Mouse (Mus musculus): ENCODE measurements at regions not wholly inside any gene's neighbourhood (a gene's known extent, or its start where the extent isn't known, plus 50 kb on each side); places are given as distances from the start of the nearest gene placed in this dataset.
"Not testable (repeated sequence)": the region's sequence is repeated elsewhere in the genome, so short reads cannot be mapped to it uniquely, and the experiment has no call there.

DNA sequence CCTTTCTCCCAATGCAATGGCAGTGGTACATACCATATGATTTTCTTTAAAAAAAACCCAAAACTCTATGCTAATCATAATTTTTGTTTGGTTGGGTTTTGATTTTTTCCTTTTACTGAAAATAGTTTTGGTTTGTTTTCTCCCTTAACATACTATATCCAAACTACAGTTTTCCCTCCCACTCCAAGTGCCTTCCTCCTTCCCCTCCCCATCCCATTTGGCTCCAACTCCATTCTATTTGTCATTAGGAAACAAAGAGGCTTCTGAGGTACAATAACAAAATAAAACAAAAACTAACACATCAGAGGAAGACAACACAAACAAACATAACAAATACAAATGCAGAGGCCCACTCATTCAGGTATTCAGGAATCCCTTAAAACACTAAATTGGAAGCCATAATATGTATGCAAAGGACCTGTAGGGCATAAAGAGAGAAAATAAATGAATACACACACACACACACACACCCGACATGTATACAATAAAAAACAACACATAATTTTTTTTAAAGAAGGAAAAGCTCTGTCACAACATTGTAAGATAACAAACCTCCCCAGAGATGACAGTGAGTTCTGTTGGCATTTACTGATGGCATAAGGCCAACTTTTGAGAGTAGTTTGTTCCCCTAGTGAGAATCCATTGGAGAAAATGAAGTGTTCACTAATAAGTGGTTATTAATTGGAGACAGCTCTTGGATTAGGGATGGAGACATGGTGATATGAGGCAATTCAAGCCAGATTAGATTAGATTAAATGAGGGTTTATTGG is 230.5 kb upstream of the Ell2 start:
- CTCF ChIA-PET, result interaction anchor here in 1 of 4 experiments (0.6 kb wide), 1 partner anchor 368 kb away, joined by 8 read pairs; no protein-coding TSS in a partner anchor
- POLR2A ChIA-PET, result no interaction called here

DNA sequence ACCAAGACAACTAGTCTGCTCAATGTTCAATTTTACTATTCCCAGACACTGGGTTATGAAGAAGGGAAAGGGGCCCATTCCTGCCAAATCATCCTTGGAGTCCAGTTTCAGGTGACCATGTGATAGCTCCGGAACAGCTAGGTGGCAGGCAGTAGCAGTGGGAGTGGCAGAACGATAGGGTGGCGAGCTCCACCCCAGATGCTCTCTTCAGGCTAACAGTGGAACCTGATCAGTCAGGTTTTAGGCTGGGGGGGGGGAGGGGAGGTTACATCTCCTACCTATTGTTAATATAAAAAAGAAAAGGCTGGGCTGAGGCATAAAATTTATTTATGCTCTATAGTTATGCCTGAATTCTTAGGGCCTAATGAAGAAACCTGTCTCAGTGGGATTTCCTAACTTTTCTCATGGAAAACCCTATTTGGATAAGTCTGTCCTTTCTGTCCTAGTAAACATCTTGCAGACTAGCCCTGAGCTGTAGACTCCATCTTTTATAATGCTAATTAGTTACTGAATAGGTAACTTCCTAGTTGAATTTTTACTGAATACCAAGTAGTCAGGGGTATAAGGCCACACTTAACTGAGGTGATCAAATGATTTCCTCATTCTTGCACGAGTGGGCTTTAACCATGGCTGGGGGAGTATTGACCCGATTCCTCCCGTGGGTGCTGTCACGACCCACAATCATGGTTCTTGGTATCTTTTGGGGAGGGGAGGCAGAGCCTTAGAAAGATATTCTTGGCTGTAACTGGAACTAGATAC is 223.2 kb upstream of the Ell2 start:
- POLR2A ChIA-PET, result interaction anchor here in 1 of 4 experiments (0.6 kb wide), 1 partner anchor 163 kb away, joined by 3 read pairs; no protein-coding TSS in a partner anchor
- CTCF ChIA-PET, result not testable (repeated sequence)

DNA sequence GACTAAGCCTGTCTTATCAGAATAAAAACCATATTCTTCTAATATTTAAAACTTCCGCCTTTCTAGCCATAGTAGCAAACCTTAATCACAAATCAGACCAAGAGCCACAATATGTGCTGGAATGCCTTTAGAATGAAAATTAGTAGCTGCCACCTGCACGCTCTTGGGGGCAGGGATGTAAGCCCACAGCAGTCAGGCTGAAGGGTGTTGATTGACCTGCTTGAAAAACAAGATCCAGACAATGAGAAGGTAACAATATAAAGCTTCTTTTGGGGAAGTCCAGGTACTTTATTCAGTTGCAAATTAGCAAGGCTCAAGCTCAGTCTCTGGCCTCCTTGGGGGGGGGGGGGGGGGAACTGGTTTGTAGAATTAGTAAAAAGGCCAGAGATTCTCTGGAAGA is 222.3 kb upstream of the Ell2 start:
- CTCF ChIA-PET, result not testable (repeated sequence)
- POLR2A ChIA-PET, result interaction anchor here in 1 of 4 experiments (1.3 kb wide), 1 partner anchor 44 kb away, joined by 3 read pairs; no protein-coding TSS in a partner anchor

DNA sequence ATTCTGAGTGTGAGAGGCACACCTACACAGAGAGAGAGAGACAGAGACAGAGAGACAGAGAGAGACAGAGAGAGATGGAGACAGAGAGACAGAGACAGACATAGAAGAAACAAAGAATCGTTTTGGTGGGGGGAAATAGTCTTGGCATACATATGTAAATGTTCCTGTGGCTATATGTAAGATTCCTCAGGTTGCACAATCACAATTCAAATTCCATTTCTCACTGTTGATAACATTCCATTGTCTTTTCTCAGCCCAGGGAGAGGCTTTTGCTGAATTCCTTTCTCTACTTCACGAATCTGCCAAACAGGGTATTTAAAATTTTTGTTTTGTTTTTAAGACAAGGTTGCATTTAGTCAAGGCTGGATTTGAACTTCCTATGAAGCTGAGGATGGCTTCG is 205.0 kb upstream of the Ell2 start:
- CTCF ChIA-PET, result no interaction called here
- POLR2A ChIA-PET, result no interaction called here

DNA sequence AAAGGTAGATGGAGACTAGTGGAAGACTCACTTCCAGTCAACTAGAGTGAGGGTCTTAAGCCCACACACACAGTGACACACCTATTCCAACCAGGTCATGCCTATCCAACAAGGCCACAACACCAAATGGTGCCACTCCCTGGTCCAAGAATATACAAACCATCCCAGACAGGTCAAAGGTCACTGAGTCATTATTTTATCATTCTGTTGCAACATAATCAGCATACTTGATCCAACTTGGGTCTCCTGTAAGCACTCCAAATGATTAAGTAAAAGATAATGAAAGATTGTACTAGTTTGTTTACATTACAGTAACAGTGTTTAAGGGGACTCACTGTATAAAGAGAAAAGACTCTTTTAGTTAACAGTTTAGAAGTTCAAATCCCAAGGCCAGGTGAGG is 203.2 kb upstream of the Ell2 start:
- ChIA-PET POLR2A (no interaction called here), CTCF (no interaction called here)

DNA sequence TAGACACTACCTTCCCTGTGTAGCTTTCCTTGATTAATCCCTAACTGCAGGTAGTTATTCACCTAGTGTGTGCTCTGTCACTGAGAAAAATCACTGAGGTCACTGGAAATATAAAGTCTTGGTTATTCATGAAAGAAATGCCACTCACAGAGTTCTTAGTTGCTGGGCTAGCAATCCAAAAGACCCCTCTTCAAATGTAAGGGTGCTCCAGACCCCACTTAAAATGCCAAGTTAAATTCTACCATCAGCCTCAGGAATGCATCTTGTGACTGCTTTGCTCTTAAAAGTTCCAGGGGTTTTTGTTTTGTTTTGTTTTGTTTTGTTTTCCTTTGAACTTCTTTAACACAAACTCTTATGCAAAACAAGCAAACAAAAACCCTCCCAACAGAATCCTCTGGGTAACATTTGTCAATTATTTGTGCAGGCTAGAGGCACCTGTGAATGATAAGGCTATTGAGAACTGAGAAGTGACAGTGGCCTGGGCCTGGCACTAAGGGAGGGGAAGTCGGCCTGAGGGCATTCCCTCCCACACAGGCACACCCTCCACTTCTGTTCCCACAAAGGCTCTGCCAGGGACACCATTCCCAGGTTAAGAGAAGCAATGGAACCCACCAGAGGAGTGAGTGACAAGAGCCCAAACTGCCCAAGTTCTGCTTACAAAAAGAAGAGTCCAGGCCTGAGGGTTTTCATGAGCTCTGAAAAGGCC is 192.1 kb upstream of the Ell2 start:
- ChIA-PET CTCF (no interaction called here), POLR2A (interaction anchor here in 1 of 4 experiments (0.6 kb wide), 1 partner anchor 708 kb away, joined by 3 read pairs; no protein-coding TSS in a partner anchor)

DNA sequence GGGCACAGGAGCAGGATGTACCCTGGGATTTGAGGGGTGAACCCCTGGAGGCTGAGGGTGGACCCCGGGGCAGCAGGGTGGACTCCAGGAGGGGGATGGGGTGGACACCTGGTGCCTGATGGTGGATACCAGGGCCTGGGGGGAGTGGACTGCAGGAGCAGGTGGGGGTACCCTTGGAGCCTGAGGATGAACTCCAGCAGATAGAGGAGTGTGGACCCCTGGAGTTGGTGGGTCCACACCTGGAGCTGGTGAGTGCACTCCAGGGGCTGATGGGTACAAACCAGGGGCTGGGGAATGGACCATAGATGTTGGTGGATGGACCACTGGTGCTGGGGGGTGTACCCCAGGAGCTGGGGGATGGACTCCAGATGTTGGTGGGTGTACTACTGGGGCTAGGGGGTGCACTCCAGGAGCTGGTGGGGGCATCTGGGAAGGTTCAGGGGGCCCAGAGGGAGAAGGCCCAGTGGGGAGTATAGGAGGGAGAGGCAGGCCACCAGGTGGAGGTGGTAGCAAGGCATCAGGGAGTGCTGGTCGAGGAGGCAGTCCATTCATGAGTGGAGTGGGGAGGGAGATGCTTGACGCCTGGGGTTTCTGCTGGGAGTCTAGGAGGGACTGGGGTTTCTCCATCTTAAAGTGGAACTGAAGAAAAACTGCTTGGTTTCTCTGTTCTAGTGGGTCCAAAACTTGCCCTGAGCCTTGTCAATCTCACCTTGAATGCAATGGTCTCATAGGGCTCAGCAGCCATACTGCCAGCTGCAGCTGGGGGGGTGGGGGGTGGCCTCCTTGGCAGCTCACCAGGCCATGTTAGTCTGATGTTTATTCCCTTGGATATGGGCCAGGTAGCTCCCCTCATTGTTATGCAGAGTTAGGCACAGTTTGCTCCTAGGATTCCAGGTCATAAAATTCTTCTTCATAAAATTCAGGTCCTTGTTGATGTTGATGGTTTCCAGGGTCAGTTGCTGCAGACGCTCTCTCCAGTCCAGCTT is 183.0 kb upstream of the Ell2 start:
- ChIA-PET POLR2A (no interaction called here), CTCF (no interaction called here)

DNA sequence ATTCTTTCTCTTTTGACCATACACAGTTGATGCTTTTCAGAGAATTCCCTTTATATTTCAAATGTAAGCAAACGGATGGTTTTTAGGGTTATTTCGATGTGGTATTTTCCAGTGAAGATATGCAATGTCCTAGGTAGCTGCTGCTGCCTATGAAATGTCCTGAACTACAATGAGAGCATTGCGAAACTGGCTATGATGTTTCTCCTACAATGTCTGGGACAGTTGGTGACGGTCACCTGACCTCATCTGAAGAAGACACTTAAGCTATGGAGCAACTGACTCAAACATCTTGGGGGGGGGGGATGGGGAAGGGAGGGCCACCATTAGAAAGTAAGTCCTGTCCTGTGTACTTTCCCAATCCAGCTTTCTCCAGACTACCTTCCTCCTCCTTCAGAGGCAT is 182.1 kb upstream of the Ell2 start:
- CTCF ChIA-PET, result no interaction called here
- POLR2A ChIA-PET, result no interaction called here

DNA sequence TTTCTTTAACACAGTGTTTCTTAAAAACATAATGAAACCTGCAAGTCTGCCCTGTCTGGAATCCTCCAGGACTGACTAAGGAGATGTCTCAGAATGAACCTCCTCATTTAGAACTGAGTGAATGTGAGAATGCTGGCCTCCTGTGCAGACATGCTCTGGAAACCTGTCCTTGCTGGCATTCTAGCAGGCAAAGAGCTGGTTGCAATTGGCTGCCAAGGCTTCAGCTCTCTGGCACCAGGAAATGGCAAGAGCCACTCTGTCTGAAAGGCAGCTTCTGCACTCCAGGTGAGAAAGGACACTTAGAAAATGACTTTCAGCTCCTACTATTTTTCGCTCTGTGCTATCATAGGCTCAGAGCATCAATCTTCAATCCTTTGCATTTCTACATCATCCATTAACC is 175.0 kb upstream of the Ell2 start:
- POLR2A ChIA-PET, result interaction anchor here in 1 of 4 experiments (0.5 kb wide), 1 partner anchor 15 kb away, joined by 4 read pairs; no protein-coding TSS in a partner anchor
- CTCF ChIA-PET, result no interaction called here

DNA sequence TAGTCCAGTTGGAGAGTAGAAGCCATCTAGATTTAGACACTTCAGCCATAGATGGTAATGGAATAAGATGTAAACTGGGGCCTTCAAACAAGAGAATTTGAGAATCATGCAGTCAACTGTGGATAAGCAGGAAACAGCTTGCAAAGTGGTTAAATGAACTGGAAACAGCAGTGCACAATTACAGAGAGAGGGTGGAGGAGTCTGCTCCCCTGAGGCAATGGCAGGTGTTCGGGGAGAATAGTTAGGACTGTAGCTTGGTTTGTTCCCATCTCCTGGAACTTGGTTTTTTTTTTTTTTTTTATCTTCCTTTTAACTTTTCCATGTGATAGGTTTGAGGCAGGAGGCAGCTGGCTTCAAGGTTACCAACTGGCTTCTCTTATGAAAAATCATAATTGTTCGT is 165.1 kb upstream of the Ell2 start:
- ChIA-PET CTCF (no interaction called here), POLR2A (no interaction called here)

DNA sequence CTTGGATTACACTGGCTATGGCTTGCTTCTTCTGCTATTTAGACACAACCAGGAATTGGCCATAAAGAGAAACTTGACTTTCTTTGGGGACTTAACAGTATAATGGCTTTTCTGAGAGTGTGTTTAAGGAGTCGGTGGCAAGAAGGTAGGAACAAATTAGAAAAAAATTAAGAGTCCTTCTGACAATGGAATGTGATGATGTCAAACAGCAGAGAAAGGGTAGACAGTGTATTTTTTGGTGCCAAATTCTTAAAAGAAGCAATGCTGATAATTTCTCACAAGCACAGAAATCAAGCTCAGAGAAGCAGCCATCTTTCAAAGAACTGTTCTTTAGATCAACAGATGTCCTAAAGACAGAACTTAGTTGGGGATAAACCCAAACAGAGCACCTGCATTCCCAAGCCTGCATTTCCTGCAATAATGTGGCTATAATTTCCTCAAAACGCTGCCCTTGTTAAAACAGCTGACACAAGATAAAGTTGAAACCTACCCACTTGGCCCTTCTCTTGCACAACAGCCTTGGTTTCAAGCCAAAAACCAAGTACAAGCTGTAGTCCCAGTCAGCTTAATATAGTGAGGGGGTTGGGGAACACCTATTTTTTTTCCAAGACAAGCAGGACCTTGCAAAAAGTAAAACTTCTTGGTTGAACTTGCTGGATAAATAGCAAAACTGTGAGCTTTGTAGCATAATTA is 164.2 kb upstream of the Ell2 start:
- POLR2A ChIA-PET, result interaction anchor here in 1 of 4 experiments (0.5 kb wide), 1 partner anchor 305 kb away, joined by 3 read pairs; no protein-coding TSS in a partner anchor
- CTCF ChIA-PET, result interaction anchor here in 1 of 4 experiments (0.5 kb wide), 1 partner anchor 305 kb away, joined by 3 read pairs; no protein-coding TSS in a partner anchor

DNA sequence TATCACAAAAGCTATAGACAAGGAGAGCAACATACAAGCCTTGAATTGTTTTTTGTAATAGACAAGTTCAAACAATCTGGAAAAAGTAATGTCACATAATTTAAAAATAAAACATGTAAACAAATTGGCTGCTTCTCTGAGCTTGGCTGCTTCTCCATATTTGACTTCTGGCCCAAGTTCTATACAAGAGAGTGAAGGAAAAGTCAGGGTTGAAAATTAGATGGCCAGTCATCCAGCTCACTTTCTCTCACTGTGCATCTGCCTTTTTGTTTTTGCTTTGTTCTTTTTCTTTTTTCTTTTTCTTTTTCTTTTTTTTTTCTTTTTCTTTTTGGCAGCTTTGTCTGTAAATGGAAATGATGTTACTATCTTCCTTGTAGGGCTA is 163.6 kb upstream of the Ell2 start:
- POLR2A ChIA-PET, result interaction anchor here in 1 of 4 experiments (0.5 kb wide), 1 partner anchor 304 kb away, joined by 3 read pairs; no protein-coding TSS in a partner anchor
- CTCF ChIA-PET, result interaction anchor here in 1 of 4 experiments (0.5 kb wide), 1 partner anchor 304 kb away, joined by 3 read pairs; no protein-coding TSS in a partner anchor

DNA sequence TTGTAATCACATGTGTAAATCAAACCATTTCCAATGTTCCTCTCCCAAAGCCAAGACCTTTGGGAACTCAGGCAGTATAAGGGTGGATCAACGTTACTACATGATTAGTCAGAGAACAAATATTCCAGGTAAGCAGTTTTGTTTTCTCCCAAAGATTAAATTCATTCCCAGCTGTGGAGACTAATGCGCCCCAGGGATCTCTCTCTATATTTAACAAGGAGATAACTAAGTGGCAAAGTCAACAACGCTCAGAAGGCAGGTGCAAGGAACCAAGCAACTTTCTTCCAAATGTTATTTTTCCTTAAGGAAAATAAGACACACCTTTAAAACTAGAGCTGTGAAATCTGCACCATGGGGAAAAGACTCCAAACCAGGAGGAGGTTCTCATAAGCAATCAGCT is 163.0 kb upstream of the Ell2 start:
- POLR2A ChIA-PET, result interaction anchor here in 1 of 4 experiments (0.6 kb wide), 1 partner anchor 111 kb away, joined by 3 read pairs; no protein-coding TSS in a partner anchor
- CTCF ChIA-PET, result no interaction called here

DNA sequence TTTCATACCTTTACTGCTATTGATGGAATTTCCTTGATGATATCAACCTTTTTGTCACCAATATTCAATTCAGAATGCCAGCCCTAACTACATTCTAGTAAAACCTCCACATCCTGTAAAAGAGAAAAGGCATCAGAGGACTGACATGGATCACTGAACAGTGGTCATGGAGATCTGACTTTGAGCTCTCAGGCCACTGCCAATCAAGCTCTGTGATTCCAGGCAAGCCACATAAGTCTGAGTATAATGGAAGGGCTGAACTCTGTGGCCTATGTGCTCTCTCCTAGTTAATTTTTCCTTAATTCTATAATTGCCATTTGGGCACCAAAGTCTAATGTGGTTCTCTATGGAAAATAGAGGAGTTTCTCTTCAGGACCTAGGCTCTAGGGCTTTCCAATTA is 161.8 kb upstream of the Ell2 start:
- ChIA-PET CTCF (no interaction called here), POLR2A (no interaction called here)

DNA sequence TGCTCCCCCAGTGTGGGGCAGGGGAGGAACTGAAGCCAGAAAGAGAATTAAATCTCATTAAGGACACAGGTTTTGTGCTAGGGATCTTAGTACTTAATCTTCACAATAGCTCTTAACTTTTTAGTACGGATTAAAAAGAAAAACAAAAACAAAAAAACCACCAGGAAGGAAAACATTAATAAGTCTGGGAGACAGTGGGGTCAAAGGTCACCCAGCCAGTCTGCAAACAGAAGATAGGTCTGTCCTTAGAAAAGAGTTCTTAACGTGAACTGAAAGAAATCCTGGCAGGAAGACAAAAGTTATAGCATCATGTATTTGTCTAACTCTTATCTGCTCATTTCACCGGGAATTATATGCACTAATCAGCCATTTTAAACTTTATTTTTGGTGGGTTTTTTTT is 158.8 kb upstream of the Ell2 start:
- ChIA-PET CTCF (no interaction called here), POLR2A (interaction anchor here in 1 of 4 experiments (1.0 kb wide), 1 partner anchor 9 kb away, joined by 3 read pairs; no protein-coding TSS in a partner anchor)

DNA sequence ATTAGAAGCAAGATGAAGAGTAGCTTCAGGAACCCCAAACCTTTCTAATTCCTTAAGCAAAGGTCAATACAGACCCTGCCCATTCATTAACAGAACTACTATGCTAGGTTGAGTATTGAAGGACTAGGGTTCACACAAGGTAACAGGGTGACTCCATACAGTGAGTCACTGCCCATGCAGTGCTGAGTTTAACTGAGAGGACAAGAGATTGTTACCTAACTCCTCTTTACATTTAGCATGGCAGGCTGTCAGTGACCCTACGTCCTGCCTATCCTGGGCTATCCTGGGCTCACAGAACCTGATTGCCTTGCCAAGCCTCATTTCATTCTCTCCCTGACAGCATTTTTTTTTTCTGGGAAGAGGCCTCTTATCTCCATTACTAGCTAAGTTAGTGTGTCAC is 127.6 kb upstream of the Ell2 start:
- POLR2A ChIA-PET, result no interaction called here

DNA sequence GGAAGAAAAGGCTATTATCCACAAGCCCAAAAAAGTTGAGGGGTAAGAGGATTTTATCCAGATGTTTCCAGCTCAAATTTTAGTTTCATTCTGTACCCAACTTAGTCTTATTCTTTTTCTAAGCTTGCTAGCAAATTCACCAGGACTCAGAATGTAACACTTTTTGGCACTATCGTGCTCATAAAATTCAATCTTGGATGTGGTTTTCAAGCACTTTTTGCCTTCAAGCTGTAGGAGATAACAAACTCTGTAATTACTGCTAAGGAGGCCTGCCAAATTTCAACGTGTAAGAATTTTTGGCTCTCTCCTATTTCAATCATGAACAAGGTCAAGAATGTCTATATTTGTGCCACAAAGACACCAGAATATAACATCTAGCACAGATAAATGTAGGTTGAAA is 115.7 kb upstream of the Ell2 start:
- CTCF ChIA-PET, result no interaction called here
- POLR2A ChIA-PET, result no interaction called here

More for the DNA sequence above, 127.6 kb upstream of the Ell2 start:
- CTCF ChIA-PET, result no interaction called here

DNA sequence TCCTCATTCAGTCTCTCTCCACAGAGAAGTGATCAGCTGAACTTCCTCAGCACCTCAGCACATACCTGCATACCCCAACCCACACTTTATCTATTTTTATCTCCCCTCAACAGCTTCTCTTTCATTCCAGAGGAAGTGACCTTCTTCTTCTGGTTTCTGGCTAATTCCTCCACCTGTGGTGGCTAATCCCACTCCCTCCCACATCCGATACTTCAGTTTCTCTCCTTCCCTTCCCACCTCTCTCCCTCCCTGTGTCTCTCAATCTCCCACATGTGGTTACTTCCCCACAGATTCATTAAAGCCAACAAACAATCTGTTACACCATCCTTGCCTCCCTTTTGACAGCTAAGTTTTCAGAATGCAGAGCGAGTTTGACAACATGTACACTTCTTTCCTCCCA is 109.7 kb upstream of the Ell2 start:
- ChIA-PET CTCF (interaction anchor here in 1 of 4 experiments (0.6 kb wide), 1 partner anchor 1981 kb away, joined by 3 read pairs; no protein-coding TSS in a partner anchor), POLR2A (no interaction called here)
